Mouse (Mus musculus) Patski (cell line): ENCODE data around the gene Slamf7. TPM values are rescaled to one million over a fixed set of nuclear protein-coding genes. Genes with fewer than 3 reads are reported as not detected.

ENCODE experiments used
- ATAC-seq: fragments of 100-300 bp; one replicate; pipeline ENCODE4 v1.8.0; 2021
- CTCF ChIA-PET: fragments of 350-600 bp; sonication (Branson Sonifier 250); formaldehyde crosslinking; loops from one replicate; lab custom pipeline; 2022; ENCODE audit warnings: inconsistent platforms; lab: Charles Lee
- POLR2A ChIA-PET: fragments of 350-600 bp; sonication (Branson Sonifier 250); formaldehyde crosslinking; loops from one replicate; lab custom pipeline; 2022; ENCODE audit warnings: antibody characterized with exemption, inconsistent platforms; lab: Charles Lee
- DNase-seq: peaks from one replicate; pipeline ENCODE4 v3.0.0-alpha.2; 2011; ENCODE audit warnings: low read depth, low spot score
- H3K27me3 ChIP-seq: fragments of 371-371 bp; one replicate; pipeline ENCODE4 v1.5.1; 2021
- CTCF ChIP-seq: fragments of 100-300 bp; IDR thresholded peaks from one replicate; pipeline ENCODE4 v1.5.1; 2021
- in situ Hi-C: fragments of 300-500 bp; cut with MboI; formaldehyde crosslinking; loops from 3 replicates; pipeline ENCODE4 v1.11.1; 2018; ENCODE audit warnings: low pct_unique_long_range_greater_than_20kb, mixed read lengths
- polyA plus RNA-seq: library from polyadenylated mRNA; unstranded; gene quantifications from one replicate; pipeline ENCODE4 v1.2.3, GENCODE M21; 2021

The Slamf7 gene
- polyA plus RNA-seq, 1 experiment from 2014 or later = not detected

GRCm38 (mm10) chr1:171637101-171637500 lies 15.7 kb downstream of the Slamf7 start:
- ATAC-seq (no peak), DNase-seq (no peak)
- ChIA-PET POLR2A (no interaction called here), CTCF (no interaction called here)
- no peak for TF ChIP-seq CTCF
- in situ Hi-C loops = no loop called here
- H3K27me3 ChIP-seq = no peaks in the 10 kb centered on the region

GRCm38 (mm10) chr1:171635696-171636095 lies 17.1 kb downstream of the Slamf7 start:
- CTCF ChIA-PET = no interaction called here
- in situ Hi-C loops = no loop called here
- ATAC-seq (no peak), DNase-seq (no peak)
- TF ChIP-seq CTCF = no peak
- POLR2A ChIA-PET = no interaction called here
- no peaks in the 10 kb centered on the region for H3K27me3 ChIP-seq

- in situ Hi-C loops = no loop called here
- no peaks in the 10 kb centered on the region for H3K27me3 ChIP-seq
- POLR2A ChIA-PET = no interaction called here
- ATAC-seq = no peak
- TF ChIP-seq CTCF = no peak
- CTCF ChIA-PET = no interaction called here
- no peak for DNase-seq
Measured at GRCm38 (mm10) chr1:171631447-171631846, 21.4 kb downstream of the Slamf7 start.

- in situ Hi-C loops = no loop called here
- TF ChIP-seq CTCF = no peak
- POLR2A ChIA-PET = no interaction called here
- CTCF ChIA-PET = no interaction called here
- no peaks in the 10 kb centered on the region for H3K27me3 ChIP-seq
- no peak for ATAC-seq
- DNase-seq = no peak
Measured at GRCm38 (mm10) chr1:171630912-171631311, 21.9 kb downstream of the Slamf7 start.

GRCm38 (mm10) chr1:171630041-171630440 lies 22.8 kb downstream of the Slamf7 start:
- DNase-seq (no peak), ATAC-seq (no peak)
- no peak for TF ChIP-seq CTCF
- in situ Hi-C loops = no loop called here
- POLR2A ChIA-PET = no interaction called here
- CTCF ChIA-PET = no interaction called here
- no peaks in the 10 kb centered on the region for H3K27me3 ChIP-seq

- H3K27me3 ChIP-seq = no peaks in the 10 kb centered on the region
- ChIA-PET CTCF (no interaction called here), POLR2A (no interaction called here)
- in situ Hi-C loops = no loop called here
- ATAC-seq = no peak
- DNase-seq = no peak
- TF ChIP-seq CTCF = no peak
Measured at GRCm38 (mm10) chr1:171629168-171629567, 23.7 kb downstream of the Slamf7 start.

GRCm38 (mm10) chr1:171627801-171628200 lies 25.0 kb downstream of the Slamf7 start:
- POLR2A ChIA-PET = no interaction called here
- H3K27me3 ChIP-seq = no peaks in the 10 kb centered on the region
- DNase-seq = no peak
- in situ Hi-C loops = no loop called here
- no peak for TF ChIP-seq CTCF
- CTCF ChIA-PET = no interaction called here
- ATAC-seq = no peak

GRCm38 (mm10) chr1:171620091-171620490 lies 32.7 kb downstream of the Slamf7 start:
- in situ Hi-C loops = no loop called here
- ChIA-PET CTCF (no interaction called here), POLR2A (no interaction called here)
- H3K27me3 ChIP-seq = no peaks in the 10 kb centered on the region
- no peak for DNase-seq
- ATAC-seq = no peak
- TF ChIP-seq CTCF = no peak

- ATAC-seq = no peak
- CTCF ChIA-PET = no interaction called here
- in situ Hi-C loops = no loop called here
- H3K27me3 ChIP-seq = no peaks in the 10 kb centered on the region
- DNase-seq = no peak
- no peak for TF ChIP-seq CTCF
- POLR2A ChIA-PET = no interaction called here
Measured at GRCm38 (mm10) chr1:171619645-171620044, 33.2 kb downstream of the Slamf7 start.

GRCm38 (mm10) chr1:171619001-171619400 lies 33.8 kb downstream of the Slamf7 start:
- in situ Hi-C loops = no loop called here
- H3K27me3 ChIP-seq = no peaks in the 10 kb centered on the region
- DNase-seq (no peak), ATAC-seq (no peak)
- ChIA-PET CTCF (no interaction called here), POLR2A (no interaction called here)
- no peak for TF ChIP-seq CTCF

- CTCF ChIA-PET = no interaction called here
- ATAC-seq (no peak), DNase-seq (no peak)
- POLR2A ChIA-PET = no interaction called here
- in situ Hi-C loops = no loop called here
- no peaks in the 10 kb centered on the region for H3K27me3 ChIP-seq
- TF ChIP-seq CTCF = no peak
Measured at GRCm38 (mm10) chr1:171616881-171617515, 35.8 kb downstream of the Slamf7 start.

GRCm38 (mm10) chr1:171613962-171614361 lies 38.9 kb downstream of the Slamf7 start:
- ATAC-seq = no peak
- in situ Hi-C loops = no loop called here
- H3K27me3 ChIP-seq = no peaks in the 10 kb centered on the region
- DNase-seq = no peak
- ChIA-PET POLR2A (no interaction called here), CTCF (interaction anchor here (1.0 kb wide), 1 partner anchor 44 kb away, joined by 3 read pairs; no protein-coding TSS in a partner anchor)
- peak; percentile 18 for TF ChIP-seq CTCF
